Mouse (Mus musculus) ES-Bruce4 (cell line): Measurements from ENCODE around the gene Vezf1. TPM values are rescaled to one million over a fixed set of nuclear protein-coding genes. Genes with fewer than 3 reads are reported as not detected.
A peak's percentile ranks its signal among the peaks of the same experiment; 100 is the strongest.

Experiments
- H3K27ac ChIP-seq: 2 replicates; pipeline ENCODE4 v1.5.1; 2012; ENCODE audit warnings: low read length, inconsistent platforms; ENCODE audit not compliant: insufficient read depth
- H3K27me3 ChIP-seq: 2 replicates; pipeline ENCODE4 v1.6.1; 2012; ENCODE audit warnings: mild to moderate bottlenecking, low read length, inconsistent platforms; ENCODE audit not compliant: control insufficient read depth, poor library complexity, insufficient read depth, severe bottlenecking
- H3K36me3 ChIP-seq: 2 replicates; pipeline ENCODE4 v1.6.1; 2012; ENCODE audit warnings: inconsistent platforms, mild to moderate bottlenecking, low read length, moderate library complexity; ENCODE audit not compliant: control insufficient read depth, poor library complexity, insufficient read depth, severe bottlenecking
- H3K4me1 ChIP-seq: one replicate; pipeline ENCODE4 v1.8.1; 2011; ENCODE audit warnings: low read length; ENCODE audit not compliant: control insufficient read depth, insufficient read depth
- H3K4me3 ChIP-seq: 2 replicates; pipeline ENCODE4 v1.5.1; 2011; ENCODE audit warnings: low read depth, mild to moderate bottlenecking, low read length
- H3K9ac ChIP-seq: 2 replicates; pipeline ENCODE4 v1.6.1; 2012; ENCODE audit warnings: low read depth, mild to moderate bottlenecking, inconsistent platforms; ENCODE audit not compliant: poor library complexity, severe bottlenecking
- H3K9me3 ChIP-seq: replicated peaks from 2 replicates; pipeline ENCODE4 v1.6.1; 2012; ENCODE audit warnings: mild to moderate bottlenecking, low read length, inconsistent platforms; ENCODE audit not compliant: control insufficient read depth, poor library complexity, insufficient read depth, severe bottlenecking
- CTCF ChIP-seq: IDR thresholded peaks from one replicate; pipeline ENCODE4 v1.8.1; 2011; ENCODE audit warnings: low read depth, low read length
- EP300 ChIP-seq: IDR thresholded peaks from 2 replicates; pipeline ENCODE4 v1.6.1; 2011; ENCODE audit warnings: low read depth, low read length; ENCODE audit not compliant: insufficient read depth
- POLR2A ChIP-seq: IDR thresholded peaks from one replicate; pipeline ENCODE4 v1.8.1; 2011; ENCODE audit warnings: low read length; ENCODE audit not compliant: insufficient read depth
- polyA plus RNA-seq: library from polyadenylated mRNA; stranded (reverse); fragments of >200 nt; gene quantifications from 2 replicates; pipeline ENCODE4 v1.2.4, GENCODE M21; 2011; ENCODE audit warnings: low read depth; ENCODE audit not compliant: missing spikeins, insufficient read depth, insufficient read length

The Vezf1 gene
- polyA plus RNA-seq, 1 experiment = 44.8 TPM

DNA sequence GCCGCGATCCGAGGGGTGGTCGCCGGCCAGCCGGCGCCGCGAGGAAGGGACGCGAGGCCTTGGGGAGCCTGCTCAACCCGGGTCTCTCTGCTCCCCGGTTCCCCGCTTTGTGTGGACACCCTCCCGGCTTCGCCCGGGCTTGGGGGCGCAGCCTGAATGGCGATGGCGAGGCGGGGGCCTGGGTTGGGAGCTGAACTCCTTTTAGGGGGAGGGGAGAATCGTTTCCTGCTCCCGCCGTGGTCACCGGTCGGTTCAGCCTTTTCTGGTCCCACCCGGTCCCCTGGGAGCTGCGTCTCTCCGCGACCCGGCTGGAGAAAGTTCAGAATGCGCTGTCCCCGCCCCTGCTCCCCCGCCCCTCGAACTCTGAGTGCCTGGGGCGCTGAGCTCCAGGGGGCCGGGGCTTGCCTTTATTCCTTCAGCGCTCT is 31.5 kb downstream of the Vezf1 start:
- TF ChIP-seq CTCF (no peak), EP300 (0 out of 2 replicates have a peak, but pooled peaks have one; percentile 60)
- H3K4me3 ChIP-seq = peak overlapping the region; percentile 68
- no peaks in the 10 kb centered on the region for H3K36me3 ChIP-seq
- no peaks in the 10 kb centered on the region for H3K9me3 ChIP-seq
- peaks cover 6% of the 10 kb centered on the region for H3K4me1 ChIP-seq
- H3K27ac ChIP-seq = no peak overlapping the region
- H3K27me3 ChIP-seq = peaks cover 9% of the 10 kb centered on the region
- peak overlapping the region; percentile 97 for H3K9ac ChIP-seq

DNA sequence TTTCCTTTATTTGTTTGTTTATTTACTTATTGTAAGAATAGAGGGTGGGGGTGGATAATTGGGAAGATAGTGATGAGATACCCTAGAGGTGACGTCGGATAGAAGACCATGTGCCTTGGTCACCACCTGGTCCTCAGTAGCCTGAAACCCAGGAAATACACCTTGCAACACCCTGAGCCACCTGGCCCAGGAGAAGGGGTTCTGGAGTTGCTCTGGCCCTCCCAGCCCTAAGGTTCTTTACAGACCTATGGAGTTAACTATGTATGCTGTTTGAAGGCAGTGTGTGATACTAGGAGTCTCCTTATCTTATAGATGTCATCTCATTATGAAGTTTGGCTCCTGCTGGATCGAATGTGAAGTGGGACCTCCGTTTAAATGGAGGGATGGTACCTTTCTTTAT is 32.1 kb downstream of the Vezf1 start:
- Histone ChIP-seq H3K27me3 (peaks cover 9% of the 10 kb centered on the region), H3K9me3 (no peaks in the 10 kb centered on the region), H3K9ac (no peak overlapping the region), H3K36me3 (no peaks in the 10 kb centered on the region), H3K4me1 (peaks cover 6% of the 10 kb centered on the region), H3K4me3 (no peak overlapping the region), H3K27ac (no peak overlapping the region)
- TF ChIP-seq POLR2A = no peak
- no peak for TF ChIP-seq CTCF
- no peak for TF ChIP-seq EP300

DNA sequence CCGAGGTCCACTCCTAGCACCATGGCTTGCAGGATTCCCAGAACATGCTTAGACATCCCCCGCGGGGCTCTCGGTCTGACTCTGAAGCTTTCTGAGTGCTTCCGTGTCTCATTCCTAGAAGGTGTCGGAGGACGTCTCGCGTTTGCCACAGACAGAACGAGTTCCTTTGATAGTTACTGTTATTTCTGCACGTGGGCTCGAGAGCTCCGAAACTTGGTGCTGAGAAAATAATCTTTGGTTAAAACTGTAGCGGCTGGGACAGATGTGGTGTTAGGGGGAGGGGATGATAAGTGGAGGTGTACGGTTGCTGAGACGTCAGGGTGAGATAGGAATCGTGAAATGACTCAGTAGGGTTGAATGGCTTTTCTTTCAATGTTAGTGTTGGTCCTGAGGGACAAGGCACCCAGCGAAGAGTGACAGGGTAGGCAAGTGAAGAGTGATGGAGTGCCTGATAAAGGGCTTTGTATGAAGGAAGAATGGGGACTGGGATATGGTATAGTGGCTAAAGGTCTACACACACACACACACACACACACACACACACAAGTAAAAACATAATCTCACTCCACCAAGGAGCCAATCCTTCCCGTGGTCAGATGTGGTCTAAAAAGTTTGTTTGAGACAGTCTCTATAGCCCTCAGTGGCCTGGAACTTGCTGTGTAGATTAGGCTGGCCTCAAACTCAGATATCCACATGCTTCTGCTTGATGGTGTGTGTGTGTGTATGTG is 35.3 kb downstream of the Vezf1 start:
- H3K27me3 ChIP-seq = peaks cover 2% of the 10 kb centered on the region; the same call in 1 of the 2 replicates
- H3K9ac ChIP-seq = no peak overlapping the region
- no peaks in the 10 kb centered on the region for H3K9me3 ChIP-seq
- H3K4me3 ChIP-seq = no peak overlapping the region
- no peak overlapping the region for H3K27ac ChIP-seq
- H3K36me3 ChIP-seq = no peaks in the 10 kb centered on the region
- no peak for TF ChIP-seq EP300
- TF ChIP-seq POLR2A = no peak
- TF ChIP-seq CTCF = no peak
- peaks cover 4% of the 10 kb centered on the region for H3K4me1 ChIP-seq

DNA sequence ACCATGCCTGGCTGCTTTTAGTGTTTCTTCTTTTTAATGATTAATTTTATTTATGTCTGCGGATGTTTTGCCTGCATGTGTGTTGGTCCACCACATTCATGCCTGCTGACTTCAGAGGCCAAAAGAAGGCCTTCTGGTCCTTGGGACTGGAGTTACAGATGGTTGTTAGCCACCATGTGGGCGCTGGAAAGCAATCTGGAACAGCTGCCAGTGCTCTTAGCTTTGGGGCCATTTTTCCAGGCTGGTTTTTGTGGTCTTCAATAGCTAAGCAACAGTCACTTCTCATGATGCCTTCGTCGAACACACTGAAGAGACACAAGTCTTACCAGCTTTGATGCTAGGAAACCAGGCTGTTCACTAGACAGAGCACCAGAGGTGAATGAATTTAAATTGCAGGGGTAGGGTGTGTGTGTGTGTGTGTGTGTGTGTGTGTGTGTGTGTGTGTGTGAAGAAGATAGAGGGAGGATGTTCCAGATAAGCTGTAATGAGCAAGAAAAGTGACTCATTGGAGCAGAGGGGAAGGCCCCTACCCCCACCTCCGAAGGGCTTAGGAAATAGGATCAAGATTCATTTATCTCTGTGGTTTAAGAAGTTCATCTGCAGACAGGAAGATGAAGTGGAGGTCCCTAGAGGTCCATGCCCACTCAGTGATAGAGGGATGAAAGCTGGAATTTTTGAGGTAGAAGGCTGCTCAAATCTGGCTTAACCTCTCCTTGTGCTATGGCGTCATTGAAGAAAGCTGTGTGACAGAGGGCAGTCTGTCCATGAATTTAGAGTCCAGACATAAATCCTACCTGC is 37.6 kb downstream of the Vezf1 start:
- Histone ChIP-seq H3K9me3 (no peaks in the 10 kb centered on the region), H3K9ac (no peak overlapping the region), H3K4me1 (peaks cover 2% of the 10 kb centered on the region), H3K27me3 (no peaks in the 10 kb centered on the region), H3K4me3 (no peak overlapping the region), H3K27ac (no peak overlapping the region), H3K36me3 (no peaks in the 10 kb centered on the region)
- no peak for TF ChIP-seq CTCF
- TF ChIP-seq POLR2A = no peak
- TF ChIP-seq EP300 = no peak

DNA sequence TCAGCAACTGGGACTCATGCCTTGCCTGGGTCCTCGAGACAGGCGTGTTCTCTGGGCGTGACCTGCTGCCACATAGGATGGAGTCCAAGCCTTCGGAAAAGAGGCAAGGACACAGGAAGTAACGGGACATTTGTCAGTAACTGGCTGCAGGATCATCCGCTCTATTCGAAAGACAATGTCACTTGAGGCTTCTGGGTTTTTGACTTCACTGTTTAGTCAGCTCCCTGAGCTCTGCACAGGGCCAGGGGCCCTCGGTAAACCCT is 38.1 kb downstream of the Vezf1 start:
- Histone ChIP-seq H3K27ac (no peak overlapping the region), H3K4me1 (peaks cover 4% of the 10 kb centered on the region)

DNA sequence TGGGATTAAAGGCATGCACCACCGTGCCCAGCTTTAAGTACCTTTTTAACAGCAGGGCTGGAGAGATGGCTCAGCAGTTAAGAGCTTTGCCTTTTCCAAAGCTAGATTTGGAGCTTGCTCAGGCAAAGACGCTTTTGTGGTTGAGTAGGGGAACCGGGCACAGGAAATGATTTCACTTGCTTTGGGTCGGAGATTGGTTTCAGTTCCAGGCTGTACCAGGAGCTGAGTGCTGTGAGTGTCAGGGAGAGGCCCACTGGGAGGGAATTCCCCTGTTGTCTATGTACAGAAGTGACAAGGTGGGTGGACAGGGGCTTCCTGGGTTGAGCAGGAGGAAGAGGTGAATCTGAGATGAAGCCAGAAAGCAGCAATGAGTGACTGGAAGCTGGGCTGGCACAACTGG is 39.3 kb downstream of the Vezf1 start:
- TF ChIP-seq EP300 = no peak
- TF ChIP-seq CTCF = no peak
- no peaks in the 10 kb centered on the region for H3K36me3 ChIP-seq
- H3K4me3 ChIP-seq = no peak overlapping the region
- H3K4me1 ChIP-seq = peaks cover 3% of the 10 kb centered on the region
- no peaks in the 10 kb centered on the region for H3K27me3 ChIP-seq
- H3K9ac ChIP-seq = no peak overlapping the region
- H3K27ac ChIP-seq = no peak overlapping the region
- H3K9me3 ChIP-seq = no peaks in the 10 kb centered on the region

More for the DNA sequence above, 38.1 kb downstream of the Vezf1 start:
- TF ChIP-seq CTCF (no peak), POLR2A (no peak), EP300 (no peak)
- no peaks in the 10 kb centered on the region for H3K9me3 ChIP-seq
- H3K27me3 ChIP-seq = no peaks in the 10 kb centered on the region
- no peak overlapping the region for H3K4me3 ChIP-seq
- H3K9ac ChIP-seq = no peak overlapping the region
- no peaks in the 10 kb centered on the region for H3K36me3 ChIP-seq
